In genomic region chr2:27423596-27423995, GRCm38 (mm10) we compare ENCODE assay signal across 10 mouse cellular contexts. TPM values are rescaled to one million over a fixed set of nuclear protein-coding genes. Genes with fewer than 3 reads are reported as not detected.
DNase-seq lines count a peak whose midpoint lies in the region; ATAC-seq and TF ChIP-seq lines count a peak whose summit lies in the region.
"Had no signal": no experiment of that assay in that cellular context is flagged by ENCODE, and none has a peak within 500 bp of the region (broad histone marks: within the 10 kb centered on the region; RNA-seq: fewer than 3 reads in every experiment).

No protein-coding gene starts in this region.

- no peaks in the 10 kb centered on the region for H3K36me3 ChIP-seq in kidney, adult 2 months (ENCODE audit: control insufficient read depth, insufficient read depth, low read length)
- 0 out of 2 replicates have a peak, but pooled peaks cover 3% of the 10 kb centered on the region for H3K36me3 ChIP-seq in neural tube, embryonic 12.5 days

- H3K9me3 ChIP-seq in neural tube, embryonic 12.5 days = no peaks in the 10 kb centered on the region

- H3K4me3 ChIP-seq in kidney, adult 2 months (ENCODE audit: insufficient read depth, low read depth, low read length) = no peak overlapping the region
- peak overlapping the region; percentile 29; the same call in 1 of the 2 replicates for H3K4me3 ChIP-seq in neural tube, embryonic 12.5 days
- H3K4me3 ChIP-seq in gastrocnemius, adult 2 months = no peak overlapping the region
- H3K4me3 ChIP-seq: erythroblast, embryonic 14.5 days had no signal

- peak overlapping the region; percentile 54; the same call in 1 of the 2 replicates for H3K9ac ChIP-seq in neural tube, embryonic 12.5 days

- ATAC-seq in neural tube, embryonic 12.5 days (ENCODE audit: low FRiP score, low read depth) = no peak

- peak overlapping the region; percentile 98 for H3K4me2 ChIP-seq in neural tube, embryonic 12.5 days (replicated peaks)

- no peaks in the 10 kb centered on the region for H3K27me3 ChIP-seq in kidney, adult 2 months (replicated peaks; ENCODE audit: control insufficient read depth, insufficient read depth, low read length)
- H3K27me3 ChIP-seq in neural tube, embryonic 12.5 days (replicated peaks) = no peaks in the 10 kb centered on the region

- intact Hi-C loops in gastrocnemius, adult 2 months (cut with DNase I) = no loop called here

- TF ChIP-seq CTCF in kidney, adult 2 months (conservative IDR thresholded peaks at IDR 0.05; ENCODE audit: insufficient read depth, insufficient read length, low read depth, low read length) = no peak
- TF ChIP-seq CTCF in gastrocnemius, adult 2 months (IDR thresholded peaks at IDR 0.05) = no peak

- DNase-seq in kidney, adult 2 months = peak; percentile 72
- DNase-seq in kidney, adult 18-20 months = no peak
- DNase-seq in heart, adult 9 months (ENCODE audit: low spot score in 2 of 2) = peak; percentile 68 to 82
- peak; percentile 75 for DNase-seq in kidney, postnatal 14 days
- DNase-seq in cerebellum, adult 18-20 months = no peak
- no peak for DNase-seq in gastrocnemius, adult 2 months
- DNase-seq in spleen, adult 18-20 months = no peak
- DNase-seq: liver had no signal

- no peak overlapping the region for H3K27ac ChIP-seq in kidney, adult 2 months (ENCODE audit: insufficient read depth, low read depth, low read length)
- H3K27ac ChIP-seq in neural tube, embryonic 12.5 days = no peak overlapping the region
- no peak overlapping the region for H3K27ac ChIP-seq in gastrocnemius, adult 2 months

- no peak for TF ChIP-seq POLR2A in kidney, adult 2 months (IDR thresholded peaks at IDR 0.05; ENCODE audit: low read depth, low read length)

- WGBS in kidney, adult 2 months = 77% methylated on average over 7 of the region's 7 CpGs
- 52% methylated on average over 7 of the region's 7 CpGs for WGBS in neural tube, embryonic 12.5 days

- peaks cover 23% of the 10 kb centered on the region for H3K4me1 ChIP-seq in kidney, adult 2 months (ENCODE audit: control insufficient read depth, insufficient read depth, low read length)
- H3K4me1 ChIP-seq in neural tube, embryonic 12.5 days = peaks cover 77% of the 10 kb centered on the region

RNA-seq across cellular contexts. Expression of gene Vav2, which starts 3.2 kb away (rescaled TPM):
- polyA plus RNA-seq in kidney, adult 2 months (2012; rRNA removed) = 28.1 and 30.3 TPM in 2 replicates
- polyA plus RNA-seq in neural tube, embryonic 12.5 days (2016; fragmentation: Nextera tagmentation; extraction: Ambion mirVana) = 25.3 and 29.9 TPM in 2 replicates
- 1 to 10 TPM; 2.0 to 4.3 TPM for total RNA-seq in gastrocnemius, adult 2 months (2021)

RNA-seq across cellular contexts. Expression of gene Brd3os, which starts 18.5 kb away (rescaled TPM):
- 11.6 and 15.1 TPM in 2 replicates for polyA plus RNA-seq in kidney, adult 2 months (2012; rRNA removed)
- polyA plus RNA-seq in neural tube, embryonic 12.5 days (2016; fragmentation: Nextera tagmentation; extraction: Ambion mirVana) = 19.4 and 19.5 TPM in 2 replicates
- 1 to 10 TPM in 1 of 2 experiments, under 1 TPM in 1; 0.61 to 1.0 TPM for total RNA-seq in gastrocnemius, adult 2 months (2021)
- polyA plus RNA-seq: erythroblast, embryonic 14.5 days had no signal

Comparison
In these comparisons a context has a peak if more than half of its experiments do, and no peak if none do; other contexts are left out.
1. DNase-seq: peak in kidney, adult 2 months (single experiment), heart, adult 9 months (2 of 2) and kidney, postnatal 14 days (single experiment); none in kidney, adult 18-20 months (single experiment), cerebellum, adult 18-20 months (0 of 2), gastrocnemius, adult 2 months (single experiment) and spleen, adult 18-20 months (0 of 2).